Mouse (Mus musculus): ENCODE measurements around the gene Ces3b. TPM values are rescaled to one million over a fixed set of nuclear protein-coding genes. Genes with fewer than 3 reads are reported as not detected.
"Not testable (repeated sequence)": the region's sequence is repeated elsewhere in the genome, so short reads cannot be mapped to it uniquely, and the experiment has no call there.

Gene Ces3b
- polyA plus RNA-seq, 1 experiment from 2014 or later = not detected

DNA sequence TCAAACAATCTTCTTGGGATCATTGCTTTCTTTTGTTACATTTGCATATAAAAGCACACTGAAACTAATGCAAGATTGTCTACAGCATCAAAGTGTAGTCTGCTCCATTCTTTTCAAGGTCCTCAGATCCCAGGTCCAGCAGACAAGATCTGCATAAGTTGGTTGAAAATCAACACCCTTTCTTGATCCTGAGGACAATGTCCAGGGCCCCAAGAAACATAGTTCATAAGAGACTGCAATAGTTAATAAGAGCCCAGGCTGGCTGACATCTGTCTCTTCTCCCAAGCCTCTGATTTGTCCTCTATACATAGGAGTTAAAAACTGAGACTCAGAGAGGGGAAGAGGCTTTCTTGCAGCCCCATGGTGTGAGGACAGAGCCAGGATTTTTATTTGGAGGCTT, 14.6 kb upstream of the Ces3b start:
- Histone ChIP-seq H3K4me1 (ENCODE audit: control insufficient read depth, insufficient read depth, low read length) (no peaks in the 10 kb centered on the region), H3K9ac (replicated peaks; ENCODE audit: low read length) (no peak overlapping the region), H3K27me3 (ENCODE audit: control insufficient read depth, insufficient read depth, low read length) (no peaks in the 10 kb centered on the region), H3K36me3 (replicated peaks; ENCODE audit: control insufficient read depth, insufficient read depth, low read depth, low read length) (no peaks in the 10 kb centered on the region), H3K4me2 (ENCODE audit: low read depth, low read length) (no peak overlapping the region), H3K4me3 (ENCODE audit: low read depth, low read length) (no peak overlapping the region), H3K9me3 (replicated peaks; ENCODE audit: control insufficient read depth, low read length) (no peaks in the 10 kb centered on the region), H3K27ac (replicated peaks; ENCODE audit: low read depth, low read length) (no peak overlapping the region)
- DNase-seq (ENCODE audit: low spot score) (no peak), ATAC-seq (replicated peaks; ENCODE audit: insufficient number of reproducible peaks, low FRiP score, low TSS enrichment, low read depth) (no peak)

DNA sequence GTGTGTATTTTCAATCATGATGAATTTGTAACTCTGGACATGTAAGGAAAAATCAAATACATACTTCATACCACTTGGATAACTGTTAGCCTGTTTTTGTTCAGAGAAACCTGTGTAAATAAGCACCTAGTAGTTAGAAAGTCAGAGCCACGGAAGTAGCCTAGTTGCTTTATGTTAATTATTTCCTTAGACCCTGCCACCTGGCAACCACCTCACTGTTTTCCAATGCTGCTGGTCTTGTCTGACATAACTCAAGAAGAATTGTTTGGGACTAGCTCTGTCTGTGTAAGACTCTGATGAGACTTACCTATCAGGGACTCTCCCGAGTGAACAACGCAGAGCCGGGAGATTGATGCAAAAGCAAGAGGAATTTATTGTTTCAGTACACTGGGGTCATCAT, 7.0 kb upstream of the Ces3b start:
- Histone ChIP-seq H3K4me2 (ENCODE audit: low read depth, low read length) (no peak overlapping the region), H3K36me3 (replicated peaks; ENCODE audit: control insufficient read depth, insufficient read depth, low read depth, low read length) (no peaks in the 10 kb centered on the region), H3K27me3 (ENCODE audit: control insufficient read depth, insufficient read depth, low read length) (no peaks in the 10 kb centered on the region), H3K4me3 (ENCODE audit: low read depth, low read length) (no peak overlapping the region), H3K9me3 (replicated peaks; ENCODE audit: control insufficient read depth, low read length) (no peaks in the 10 kb centered on the region), H3K9ac (replicated peaks; ENCODE audit: low read length) (no peak overlapping the region), H3K27ac (replicated peaks; ENCODE audit: low read depth, low read length) (no peak overlapping the region), H3K4me1 (ENCODE audit: control insufficient read depth, insufficient read depth, low read length) (no peaks in the 10 kb centered on the region)
- no peak for ATAC-seq (replicated peaks; ENCODE audit: insufficient number of reproducible peaks, low FRiP score, low TSS enrichment, low read depth)
- WGBS = 92% methylated on average over 4 of the region's 4 CpGs
- DNase-seq (ENCODE audit: low spot score) = no peak

DNA sequence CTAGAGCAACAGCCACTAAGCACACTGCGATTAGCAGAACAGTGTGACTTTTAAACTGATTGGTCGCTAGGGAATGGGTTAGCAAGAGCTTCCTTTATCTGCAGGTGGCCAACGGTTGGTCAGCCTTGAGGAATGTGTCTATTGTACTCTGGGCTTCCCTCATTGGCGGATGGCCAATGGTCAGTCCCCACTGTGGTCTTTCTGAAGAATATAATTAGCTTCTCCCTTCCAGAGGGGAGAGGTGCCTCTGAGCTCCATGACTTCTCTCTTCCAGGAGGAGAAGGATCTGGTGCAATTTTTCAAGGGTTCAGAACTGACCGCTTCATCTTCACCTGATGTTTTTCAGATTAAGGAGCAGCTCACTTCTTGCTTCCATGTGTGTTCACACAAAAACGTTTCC, 6.5 kb upstream of the Ces3b start:
- no peak overlapping the region for H3K4me3 ChIP-seq (ENCODE audit: low read depth, low read length)
- H3K4me1 ChIP-seq (ENCODE audit: control insufficient read depth, insufficient read depth, low read length) = no peaks in the 10 kb centered on the region
- no peaks in the 10 kb centered on the region for H3K9me3 ChIP-seq (replicated peaks; ENCODE audit: control insufficient read depth, low read length)
- WGBS = 73% methylated on average over 6 of the region's 6 CpGs
- no peaks in the 10 kb centered on the region for H3K27me3 ChIP-seq (ENCODE audit: control insufficient read depth, insufficient read depth, low read length)
- no peak overlapping the region for H3K9ac ChIP-seq (replicated peaks; ENCODE audit: low read length)
- no peak overlapping the region for H3K27ac ChIP-seq (replicated peaks; ENCODE audit: low read depth, low read length)
- DNase-seq (ENCODE audit: low spot score) (no peak), ATAC-seq (replicated peaks; ENCODE audit: insufficient number of reproducible peaks, low FRiP score, low TSS enrichment, low read depth) (no peak)
- no peak overlapping the region for H3K4me2 ChIP-seq (ENCODE audit: low read depth, low read length)
- H3K36me3 ChIP-seq (replicated peaks; ENCODE audit: control insufficient read depth, insufficient read depth, low read depth, low read length) = no peaks in the 10 kb centered on the region

DNA sequence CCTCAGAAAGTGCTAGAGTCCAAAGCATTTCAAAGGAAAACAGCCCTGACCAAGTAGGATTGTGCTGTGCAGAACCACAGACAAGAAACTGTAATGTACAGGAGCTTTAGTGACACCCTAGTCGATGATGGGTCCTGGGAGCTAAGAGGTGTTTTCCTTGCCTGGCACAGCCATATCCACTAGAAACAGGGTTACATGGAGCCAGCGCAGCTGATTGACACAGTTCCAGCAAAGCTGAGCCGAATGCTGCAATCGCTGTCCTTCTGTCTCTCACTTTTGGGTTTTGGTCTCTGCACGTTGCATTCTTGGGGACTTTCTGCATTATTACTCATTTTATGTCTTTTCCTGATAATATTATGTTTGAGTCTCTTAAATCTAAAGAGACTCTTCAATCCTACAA, 5.0 kb upstream of the Ces3b start:
- no peak overlapping the region for H3K4me2 ChIP-seq (ENCODE audit: low read depth, low read length)
- DNase-seq (ENCODE audit: low spot score) (no peak), ATAC-seq (replicated peaks; ENCODE audit: insufficient number of reproducible peaks, low FRiP score, low TSS enrichment, low read depth) (no peak)
- WGBS = 84% methylated on average over 5 of the region's 5 CpGs
- H3K9me3 ChIP-seq (replicated peaks; ENCODE audit: control insufficient read depth, low read length) = no peaks in the 10 kb centered on the region
- no peak overlapping the region for H3K4me3 ChIP-seq (ENCODE audit: low read depth, low read length)
- H3K27ac ChIP-seq (replicated peaks; ENCODE audit: low read depth, low read length) = no peak overlapping the region
- H3K36me3 ChIP-seq (replicated peaks; ENCODE audit: control insufficient read depth, insufficient read depth, low read depth, low read length) = no peaks in the 10 kb centered on the region
- H3K9ac ChIP-seq (replicated peaks; ENCODE audit: low read length) = no peak overlapping the region
- H3K27me3 ChIP-seq (ENCODE audit: control insufficient read depth, insufficient read depth, low read length) = no peaks in the 10 kb centered on the region
- no peaks in the 10 kb centered on the region for H3K4me1 ChIP-seq (ENCODE audit: control insufficient read depth, insufficient read depth, low read length)

DNA sequence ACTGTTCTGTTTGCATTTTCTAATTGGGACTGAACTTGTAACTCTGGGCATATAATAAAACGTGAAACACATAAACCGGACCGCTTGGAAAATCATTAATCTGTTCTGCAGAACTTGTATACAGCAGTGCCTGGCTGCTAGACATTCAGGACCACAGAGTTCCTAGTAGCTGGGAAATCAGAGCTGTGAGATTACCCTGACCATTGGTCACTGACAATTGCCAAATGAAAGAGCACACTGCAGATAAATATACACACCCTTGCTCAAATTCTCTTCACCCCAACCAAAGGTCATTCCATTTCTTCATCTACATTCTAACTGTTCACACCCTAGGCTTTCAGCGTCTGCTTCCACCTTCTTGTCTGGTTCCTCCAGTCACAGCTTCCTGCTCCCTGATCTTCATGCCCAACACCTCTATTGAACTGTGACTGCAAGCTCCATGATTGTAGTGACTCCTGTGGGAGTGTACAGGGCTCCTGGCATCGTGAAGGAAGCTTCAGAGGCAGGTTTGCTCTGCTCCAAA, 2.7 kb upstream of the Ces3b start:
- H3K27ac ChIP-seq (replicated peaks; ENCODE audit: low read depth, low read length) = no peak overlapping the region
- WGBS = 75% methylated on average over 5 of the region's 5 CpGs

GRCm38 (mm10) chr8:105088166-105088565, 4.6 kb downstream of the Ces3b start:
- not testable (repeated sequence) for H3K9ac ChIP-seq (replicated peaks; ENCODE audit: low read length)

More for the DNA sequence above, 2.7 kb upstream of the Ces3b start:
- Histone ChIP-seq H3K36me3 (replicated peaks; ENCODE audit: control insufficient read depth, insufficient read depth, low read depth, low read length) (no peaks in the 10 kb centered on the region), H3K4me1 (ENCODE audit: control insufficient read depth, insufficient read depth, low read length) (no peaks in the 10 kb centered on the region), H3K9me3 (replicated peaks; ENCODE audit: control insufficient read depth, low read length) (no peaks in the 10 kb centered on the region), H3K4me2 (ENCODE audit: low read depth, low read length) (no peak overlapping the region), H3K4me3 (ENCODE audit: low read depth, low read length) (no peak overlapping the region), H3K9ac (replicated peaks; ENCODE audit: low read length) (no peak overlapping the region), H3K27me3 (ENCODE audit: control insufficient read depth, insufficient read depth, low read length) (no peaks in the 10 kb centered on the region)
- ATAC-seq (replicated peaks; ENCODE audit: insufficient number of reproducible peaks, low FRiP score, low TSS enrichment, low read depth) (no peak), DNase-seq (ENCODE audit: low spot score) (no peak)

GRCm38 (mm10) chr8:105088581-105088980, 5.0 kb downstream of the Ces3b start:
- DNase-seq (ENCODE audit: low spot score) = no peak

More at GRCm38 (mm10) chr8:105088166-105088565, 4.6 kb downstream of the Ces3b start:
- not testable (repeated sequence) for ATAC-seq (replicated peaks; ENCODE audit: insufficient number of reproducible peaks, low FRiP score, low TSS enrichment, low read depth); H3K9me3 ChIP-seq (replicated peaks; ENCODE audit: control insufficient read depth, low read length); H3K36me3 ChIP-seq (replicated peaks; ENCODE audit: control insufficient read depth, insufficient read depth, low read depth, low read length); H3K4me3 ChIP-seq (ENCODE audit: low read depth, low read length); DNase-seq (ENCODE audit: low spot score); H3K4me2 ChIP-seq (ENCODE audit: low read depth, low read length); H3K27ac ChIP-seq (replicated peaks; ENCODE audit: low read depth, low read length); H3K4me1 ChIP-seq (ENCODE audit: control insufficient read depth, insufficient read depth, low read length); H3K27me3 ChIP-seq (ENCODE audit: control insufficient read depth, insufficient read depth, low read length)
- 76% methylated on average over 5 of the region's 5 CpGs for WGBS

DNA sequence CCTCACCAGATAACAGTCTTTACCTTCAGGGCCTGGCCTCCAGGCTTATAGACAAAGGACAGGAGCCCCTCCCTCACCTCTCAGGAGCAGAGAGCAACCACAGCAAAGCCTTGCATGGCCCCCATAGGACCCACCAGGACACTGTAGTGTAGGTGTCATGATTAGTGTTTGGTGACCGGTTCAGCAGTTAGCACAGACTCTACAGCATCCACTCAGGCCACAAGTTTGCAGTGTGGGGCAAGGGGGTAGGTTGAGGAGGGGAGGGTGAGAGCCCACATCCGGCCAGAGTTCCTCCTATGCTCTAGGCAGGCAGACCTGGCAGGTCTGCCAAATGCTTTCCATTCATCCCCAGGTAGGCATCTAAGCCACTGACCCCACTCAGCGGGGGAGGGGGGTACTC, 10.4 kb downstream of the Ces3b start:
- Histone ChIP-seq H3K27ac (replicated peaks; ENCODE audit: low read depth, low read length) (no peak overlapping the region), H3K4me1 (ENCODE audit: control insufficient read depth, insufficient read depth, low read length) (no peaks in the 10 kb centered on the region), H3K4me3 (ENCODE audit: low read depth, low read length) (no peak overlapping the region), H3K9ac (replicated peaks; ENCODE audit: low read length) (no peak overlapping the region), H3K36me3 (replicated peaks; ENCODE audit: control insufficient read depth, insufficient read depth, low read depth, low read length) (no peaks in the 10 kb centered on the region), H3K4me2 (ENCODE audit: low read depth, low read length) (no peak overlapping the region), H3K27me3 (ENCODE audit: control insufficient read depth, insufficient read depth, low read length) (no peaks in the 10 kb centered on the region), H3K9me3 (replicated peaks; ENCODE audit: control insufficient read depth, low read length) (no peaks in the 10 kb centered on the region)
- ATAC-seq (replicated peaks; ENCODE audit: insufficient number of reproducible peaks, low FRiP score, low TSS enrichment, low read depth) = 0 out of 2 replicates have a peak, but pooled peaks have one; percentile 39
- WGBS = 83% methylated on average over 2 of the region's 3 CpGs
- DNase-seq (ENCODE audit: low spot score) = no peak

More at GRCm38 (mm10) chr8:105088581-105088980, 5.0 kb downstream of the Ces3b start:
- Histone ChIP-seq H3K4me1 (ENCODE audit: control insufficient read depth, insufficient read depth, low read length) (no peaks in the 10 kb centered on the region), H3K27me3 (ENCODE audit: control insufficient read depth, insufficient read depth, low read length) (no peaks in the 10 kb centered on the region), H3K36me3 (replicated peaks; ENCODE audit: control insufficient read depth, insufficient read depth, low read depth, low read length) (no peaks in the 10 kb centered on the region), H3K4me3 (ENCODE audit: low read depth, low read length) (no peak overlapping the region), H3K4me2 (ENCODE audit: low read depth, low read length) (no peak overlapping the region), H3K9ac (replicated peaks; ENCODE audit: low read length) (no peak overlapping the region), H3K27ac (replicated peaks; ENCODE audit: low read depth, low read length) (no peak overlapping the region), H3K9me3 (replicated peaks; ENCODE audit: control insufficient read depth, low read length) (no peaks in the 10 kb centered on the region)
- no peak for ATAC-seq (replicated peaks; ENCODE audit: insufficient number of reproducible peaks, low FRiP score, low TSS enrichment, low read depth)
- 63% methylated on average over 4 of the region's 4 CpGs for WGBS
